Mouse (Mus musculus) adrenal gland, postnatal 14 days (tissue): ENCODE results near the gene Kcnab1. TPM values are rescaled to one million over a fixed set of nuclear protein-coding genes. Genes with fewer than 3 reads are reported as not detected.

Experiments
- DNase-seq: peaks from one replicate; pipeline ENCODE4 v3.0.0; 2021; ENCODE audit warnings: mixed read lengths
- total RNA-seq: library from RNA; stranded (reverse); gene quantifications from 2 replicates; pipeline ENCODE4 v1.2.3, GENCODE M21; 2021

The Kcnab1 gene
- total RNA-seq, 1 experiment from 2014 or later, result 0.74 TPM

- peak; percentile 67 for DNase-seq
Measured at GRCm38 (mm10) chr3:65317876-65318537, 208.8 kb downstream of the Kcnab1 start.

GRCm38 (mm10) chr3:65319248-65320008, 210.2 kb downstream of the Kcnab1 start:
- DNase-seq, result peak; percentile 17

- DNase-seq, result no peak
Measured at GRCm38 (mm10) chr3:65320990-65321389, 211.8 kb downstream of the Kcnab1 start.

- no peak for DNase-seq
Measured at GRCm38 (mm10) chr3:65321981-65322779, 213.0 kb downstream of the Kcnab1 start.

- no peak for DNase-seq
Measured at GRCm38 (mm10) chr3:65325254-65325653, 216.1 kb downstream of the Kcnab1 start.

- no peak for DNase-seq
Measured at GRCm38 (mm10) chr3:65328814-65329213, 219.6 kb downstream of the Kcnab1 start.

- no peak for DNase-seq
Measured at GRCm38 (mm10) chr3:65337835-65338464, 228.8 kb downstream of the Kcnab1 start.

- DNase-seq, result no peak
Measured at GRCm38 (mm10) chr3:65340173-65340951, 231.2 kb downstream of the Kcnab1 start.

GRCm38 (mm10) chr3:65346176-65346575, 237.0 kb downstream of the Kcnab1 start:
- DNase-seq, result no peak

- no peak for DNase-seq
Measured at GRCm38 (mm10) chr3:65352278-65353127, 243.3 kb downstream of the Kcnab1 start.

GRCm38 (mm10) chr3:65353263-65354037, 244.3 kb downstream of the Kcnab1 start:
- no peak for DNase-seq

- DNase-seq, result peak; percentile 22
Measured at GRCm38 (mm10) chr3:65355479-65355878, 246.3 kb downstream of the Kcnab1 start.

- peak; percentile 48 for DNase-seq
Measured at GRCm38 (mm10) chr3:65358275-65358674, 249.1 kb downstream of the Kcnab1 start.

- DNase-seq, result no peak
Measured at GRCm38 (mm10) chr3:65358841-65359240, 249.7 kb downstream of the Kcnab1 start.

- DNase-seq, result no peak
Measured at GRCm38 (mm10) chr3:65360163-65360969, 251.2 kb downstream of the Kcnab1 start.

- DNase-seq, result peak; percentile 67
Measured at GRCm38 (mm10) chr3:65363438-65363837, 254.3 kb downstream of the Kcnab1 start.

- DNase-seq, result peak; percentile 77
Measured at GRCm38 (mm10) chr3:65365184-65365583, 256.0 kb downstream of the Kcnab1 start.

GRCm38 (mm10) chr3:65365921-65366710, 256.9 kb downstream of the Kcnab1 start:
- no peak for DNase-seq
